8 mouse cellular contexts compared by ENCODE assay signal in genomic region chr2:30795271-30795888, GRCm38 (mm10). TPM values are rescaled to one million over a fixed set of nuclear protein-coding genes. Genes with fewer than 3 reads are reported as not detected.
DNase-seq lines count a peak whose midpoint lies in the region; ATAC-seq and TF ChIP-seq lines count a peak whose summit lies in the region.

No protein-coding gene starts in this region.

- no peak for TF ChIP-seq CTCF in layer of hippocampus, adult 2 months (conservative IDR thresholded peaks at IDR 0.05)

- no peaks in the 10 kb centered on the region for H3K9me3 ChIP-seq in forebrain, embryonic 12.5 days
- H3K9me3 ChIP-seq in intestine, embryonic 16.5 days (ENCODE audit: control insufficient read depth, low read length): no peaks in the 10 kb centered on the region
- no peaks in the 10 kb centered on the region for H3K9me3 ChIP-seq in neural tube, embryonic 11.5 days (ENCODE audit: control insufficient read depth, low read length)

- H3K4me1 ChIP-seq in forebrain, embryonic 12.5 days: peaks cover 40% of the 10 kb centered on the region
- H3K4me1 ChIP-seq in intestine, embryonic 16.5 days (ENCODE audit: control insufficient read depth, insufficient read depth, low read length): peaks cover 17% of the 10 kb centered on the region; the same call in 1 of the 2 replicates
- H3K4me1 ChIP-seq in neural tube, embryonic 11.5 days (ENCODE audit: control insufficient read depth, insufficient read depth, low read length): peaks cover 20% of the 10 kb centered on the region

- H3K4me3 ChIP-seq in layer of hippocampus, adult 2 months: peak overlapping the region; percentile 55; the same call in 1 of the 2 replicates
- peak overlapping the region; percentile 40; the same call in 1 of the 2 replicates for H3K4me3 ChIP-seq in forebrain, embryonic 12.5 days (replicated peaks)
- peak overlapping the region; percentile 52 for H3K4me3 ChIP-seq in intestine, embryonic 16.5 days (ENCODE audit: low read length)
- no peak overlapping the region for H3K4me3 ChIP-seq in neural tube, embryonic 11.5 days (ENCODE audit: low read depth, low read length)

- H3K4me2 ChIP-seq in forebrain, embryonic 12.5 days: peak overlapping the region; percentile 67
- H3K4me2 ChIP-seq in intestine, embryonic 16.5 days (ENCODE audit: low read depth, low read length): peak overlapping the region; percentile 78
- no peak overlapping the region for H3K4me2 ChIP-seq in neural tube, embryonic 11.5 days (ENCODE audit: low read depth)

- peaks cover 15% of the 10 kb centered on the region for H3K27me3 ChIP-seq in forebrain, embryonic 12.5 days
- H3K27me3 ChIP-seq in intestine, embryonic 16.5 days (replicated peaks; ENCODE audit: control insufficient read depth, insufficient read depth, low read length): no peaks in the 10 kb centered on the region
- H3K27me3 ChIP-seq in neural tube, embryonic 11.5 days (ENCODE audit: control insufficient read depth, insufficient read depth, low read length): peaks cover 4% of the 10 kb centered on the region

- ATAC-seq in forebrain, embryonic 12.5 days (ENCODE audit: low FRiP score): no peak
- 0 out of 2 replicates have a peak, but pooled peaks have one; percentile 6 for ATAC-seq in intestine, embryonic 16.5 days
- ATAC-seq in neural tube, embryonic 11.5 days (ENCODE audit: insufficient read depth, low FRiP score, low TSS enrichment): no peak

- H3K27ac ChIP-seq in layer of hippocampus, adult 2 months: peak overlapping the region; percentile 93; the same call in 1 of the 2 replicates
- H3K27ac ChIP-seq in forebrain, embryonic 12.5 days: peak overlapping the region; percentile 84
- no peak overlapping the region for H3K27ac ChIP-seq in intestine, embryonic 16.5 days (ENCODE audit: low read length)
- 0 out of 2 replicates have a peak overlapping the region, but pooled peaks have one; percentile 51 for H3K27ac ChIP-seq in neural tube, embryonic 11.5 days (ENCODE audit: low read depth, low read length)

- no peak for DNase-seq in layer of hippocampus, adult 2 months (ENCODE audit: low spot score in 2 of 2)
- no peak for DNase-seq in layer of hippocampus, postnatal 25 days (ENCODE audit: extremely low spot score in 1 of 2, low spot score in 1 of 2)
- no peak for DNase-seq in neural tube, embryonic 11.5 days (ENCODE audit: low spot score)
- no peak for DNase-seq in B cell, adult 2 months
- no peak for DNase-seq in urinary bladder, postnatal 4 days (ENCODE audit: low spot score in 2 of 2)
- DNase-seq in thymus, postnatal 4 days: no peak

- H3K9ac ChIP-seq in forebrain, embryonic 12.5 days: no peak overlapping the region; the same call in 1 of the 2 replicates
- peak overlapping the region; percentile 73 for H3K9ac ChIP-seq in intestine, embryonic 16.5 days (ENCODE audit: low read depth, low read length)
- no peak overlapping the region for H3K9ac ChIP-seq in neural tube, embryonic 11.5 days (ENCODE audit: low read length)

- no peaks in the 10 kb centered on the region for H3K36me3 ChIP-seq in forebrain, embryonic 12.5 days (replicated peaks)
- H3K36me3 ChIP-seq in intestine, embryonic 16.5 days (ENCODE audit: control insufficient read depth, insufficient read depth, low read length): no peaks in the 10 kb centered on the region
- no peaks in the 10 kb centered on the region for H3K36me3 ChIP-seq in neural tube, embryonic 11.5 days (ENCODE audit: control insufficient read depth, insufficient read depth, low read length)

- WGBS in forebrain, embryonic 12.5 days: 68% methylated on average over 7 of the region's 7 CpGs
- 71% methylated on average over 7 of the region's 7 CpGs for WGBS in intestine, embryonic 16.5 days
- WGBS in neural tube, embryonic 11.5 days: 65% methylated on average over 7 of the region's 7 CpGs

RNA-seq across cellular contexts. Expression of gene 1700001O22Rik, which starts 8.1 kb away (rescaled TPM):
- 1 to 10 TPM; 4.9 to 5.4 TPM for total RNA-seq in layer of hippocampus, adult 2 months (2021)
- total RNA-seq in layer of hippocampus, postnatal 25 days (2021): 1 to 10 TPM; 4.0 to 5.5 TPM
- polyA plus RNA-seq in forebrain, embryonic 12.5 days (2016; fragmentation: Nextera tagmentation; extraction: Ambion mirVana): 4.2 and 4.5 TPM in 2 replicates
- polyA plus RNA-seq in intestine, embryonic 16.5 days (2015; fragmentation: Nextera tagmentation; extraction: Ambion mirVana): 0.99 and 1.2 TPM in 2 replicates
- 1.8 and 2.5 TPM in 2 replicates for polyA plus RNA-seq in neural tube, embryonic 11.5 days (2014; fragmentation: Nextera tagmentation; extraction: Ambion mirVana)

RNA-seq across cellular contexts. Expression of gene Ntmt1, which starts 12.2 kb away (rescaled TPM):
- 10 to 100 TPM; 33.1 to 33.5 TPM for total RNA-seq in layer of hippocampus, adult 2 months (2021)
- total RNA-seq in layer of hippocampus, postnatal 25 days (2021): 10 to 100 TPM; 34.8 to 35.2 TPM
- 101 and 104 TPM in 2 replicates for polyA plus RNA-seq in forebrain, embryonic 12.5 days (2016; fragmentation: Nextera tagmentation; extraction: Ambion mirVana)
- 76.3 and 87.4 TPM in 2 replicates for polyA plus RNA-seq in intestine, embryonic 16.5 days (2015; fragmentation: Nextera tagmentation; extraction: Ambion mirVana)
- 110 and 111 TPM in 2 replicates for polyA plus RNA-seq in neural tube, embryonic 11.5 days (2014; fragmentation: Nextera tagmentation; extraction: Ambion mirVana)

RNA-seq across cellular contexts. Expression of gene Asb6, which starts 34.8 kb away (rescaled TPM):
- 10 to 100 TPM; 36.7 to 40.8 TPM for total RNA-seq in layer of hippocampus, adult 2 months (2021)
- 10 to 100 TPM; 35.1 to 40.1 TPM for total RNA-seq in layer of hippocampus, postnatal 25 days (2021)
- 36.4 and 39.4 TPM in 2 replicates for polyA plus RNA-seq in forebrain, embryonic 12.5 days (2016; fragmentation: Nextera tagmentation; extraction: Ambion mirVana)
- 24.0 and 24.5 TPM in 2 replicates for polyA plus RNA-seq in intestine, embryonic 16.5 days (2015; fragmentation: Nextera tagmentation; extraction: Ambion mirVana)
- 32.3 and 36.9 TPM in 2 replicates for polyA plus RNA-seq in neural tube, embryonic 11.5 days (2014; fragmentation: Nextera tagmentation; extraction: Ambion mirVana)

RNA-seq across cellular contexts. Expression of gene Prrx2, which starts 39.4 kb away (rescaled TPM):
- 1 to 10 TPM; 1.4 to 2.5 TPM for total RNA-seq in layer of hippocampus, adult 2 months (2021)
- 1 to 10 TPM; 1.7 to 3.3 TPM for total RNA-seq in layer of hippocampus, postnatal 25 days (2021)
- polyA plus RNA-seq in forebrain, embryonic 12.5 days (2016; fragmentation: Nextera tagmentation; extraction: Ambion mirVana): 16.0 and 19.8 TPM in 2 replicates
- polyA plus RNA-seq in intestine, embryonic 16.5 days (2015; fragmentation: Nextera tagmentation; extraction: Ambion mirVana): 1.6 and 1.9 TPM in 2 replicates
- 8.9 and 13.8 TPM in 2 replicates for polyA plus RNA-seq in neural tube, embryonic 11.5 days (2014; fragmentation: Nextera tagmentation; extraction: Ambion mirVana)
